Mouse (Mus musculus): ENCODE results near the gene Gm20431. TPM values are rescaled to one million over a fixed set of nuclear protein-coding genes. Genes with fewer than 3 reads are reported as not detected.
A peak's percentile ranks its signal among the peaks of the same experiment; 100 is the strongest.
"Not testable (repeated sequence)": the region's sequence is repeated elsewhere in the genome, so short reads cannot be mapped to it uniquely, and the experiment has no call there.

Gm20431 gene
- total RNA-seq, 2 experiments from 2014 or later, result 38.9 to 50.9 TPM

- DNase-seq (ENCODE audit: low spot score in 2 of 2), result peak; percentile 97 to 98
These were observed 29.5 kb downstream of the Gm20431 start, which contains the start of gene Ube2v1 for GRCm38 (mm10) chr2:167631591-167632448. Gene Ube2v1 (minus strand): TSS chr2:167632095.

GRCm38 (mm10) chr2:167631181-167631590, 30.1 kb downstream of the Gm20431 start:
- DNase-seq (ENCODE audit: low spot score in 2 of 2), result peak in 1 of 2 experiments; percentile 57

- DNase-seq (ENCODE audit: low spot score in 2 of 2), result no peak
These were observed 30.9 kb downstream of the Gm20431 start for GRCm38 (mm10) chr2:167630421-167630820.

DNA sequence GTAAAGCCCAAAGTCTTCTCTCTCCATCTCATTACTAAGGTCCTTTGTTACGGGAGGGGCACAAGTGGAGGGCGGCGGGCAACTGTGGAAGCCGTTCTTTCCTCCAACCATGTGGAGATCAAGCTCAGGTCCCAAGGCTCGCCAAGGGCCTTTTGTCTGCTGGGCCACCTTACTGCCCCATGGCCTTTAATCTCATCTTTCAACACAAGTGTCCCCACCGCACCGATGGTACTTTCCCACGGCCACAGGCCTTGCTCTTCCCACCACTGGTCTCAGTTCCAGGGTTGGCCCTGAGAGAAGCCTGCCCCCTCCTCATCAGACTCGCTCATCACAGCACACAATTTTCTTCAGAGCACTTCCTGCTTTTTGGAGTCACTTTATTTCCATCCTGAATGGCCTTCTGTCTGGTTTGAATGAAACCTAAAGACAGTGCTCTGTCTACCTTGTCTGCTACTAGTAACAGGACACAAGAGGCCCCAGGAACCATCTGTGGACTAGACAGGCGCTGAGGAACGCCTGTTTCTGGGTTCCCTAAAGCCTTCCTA, 31.6 kb downstream of the Gm20431 start:
- DNase-seq (ENCODE audit: low spot score in 2 of 2), result no peak

GRCm38 (mm10) chr2:167628872-167629271, 32.4 kb downstream of the Gm20431 start:
- no peak for DNase-seq (ENCODE audit: low spot score in 2 of 2)

DNA sequence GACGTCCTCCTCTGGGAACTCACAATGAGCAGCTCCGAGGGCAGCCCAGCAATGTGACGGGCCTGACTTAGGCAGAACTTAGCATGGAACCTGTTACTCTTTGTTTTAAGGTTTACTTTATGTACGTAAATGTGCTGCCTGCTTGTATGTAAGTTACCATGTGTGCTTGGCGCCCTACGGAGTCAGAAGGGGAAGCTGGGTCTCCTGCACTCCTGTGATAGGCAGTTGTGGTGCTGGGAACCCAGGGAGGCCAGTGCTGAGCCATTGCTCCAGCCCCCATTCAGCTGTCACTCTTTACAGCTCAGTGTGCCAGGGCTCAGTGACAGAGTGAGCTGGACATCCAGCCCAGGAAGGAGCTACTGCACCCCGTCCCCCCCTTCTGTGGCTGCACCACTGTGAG, 34.3 kb downstream of the Gm20431 start:
- DNase-seq (ENCODE audit: low spot score in 2 of 2), result no peak

DNA sequence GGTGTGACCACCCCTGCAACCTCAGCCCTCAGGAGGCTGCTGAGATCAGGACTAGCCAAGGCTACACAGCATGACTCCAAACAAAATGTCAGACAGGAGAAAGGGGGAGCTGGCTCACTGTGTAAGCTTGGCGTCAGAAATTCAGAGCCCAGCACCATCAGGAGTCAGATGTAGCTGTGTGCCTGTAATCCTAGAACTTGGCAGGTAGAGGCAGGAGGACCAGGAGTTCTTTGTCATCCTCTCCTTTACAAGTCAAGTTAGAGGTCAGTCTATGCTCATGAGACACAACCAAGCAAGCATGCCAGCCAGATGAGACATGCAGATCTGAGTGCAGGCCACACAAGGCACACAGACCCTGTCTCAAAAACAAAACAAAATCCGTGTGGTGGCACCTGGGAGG, 35.6 kb downstream of the Gm20431 start:
- no peak for DNase-seq (ENCODE audit: low spot score in 2 of 2)

GRCm38 (mm10) chr2:167624368-167625075, 36.8 kb downstream of the Gm20431 start:
- no peak for DNase-seq (ENCODE audit: low spot score in 2 of 2)

- DNase-seq (ENCODE audit: low spot score in 2 of 2), result no peak
These were observed 38.3 kb downstream of the Gm20431 start for GRCm38 (mm10) chr2:167622965-167623364.

- no peak for DNase-seq (ENCODE audit: low spot score in 2 of 2)
These were observed 38.9 kb downstream of the Gm20431 start for GRCm38 (mm10) chr2:167622352-167622751.

GRCm38 (mm10) chr2:167621255-167622087, 39.8 kb downstream of the Gm20431 start:
- DNase-seq (ENCODE audit: low spot score in 2 of 2), result no peak

- no peak for DNase-seq (ENCODE audit: low spot score in 2 of 2)
These were observed 43.8 kb downstream of the Gm20431 start for GRCm38 (mm10) chr2:167617472-167617871.

DNA sequence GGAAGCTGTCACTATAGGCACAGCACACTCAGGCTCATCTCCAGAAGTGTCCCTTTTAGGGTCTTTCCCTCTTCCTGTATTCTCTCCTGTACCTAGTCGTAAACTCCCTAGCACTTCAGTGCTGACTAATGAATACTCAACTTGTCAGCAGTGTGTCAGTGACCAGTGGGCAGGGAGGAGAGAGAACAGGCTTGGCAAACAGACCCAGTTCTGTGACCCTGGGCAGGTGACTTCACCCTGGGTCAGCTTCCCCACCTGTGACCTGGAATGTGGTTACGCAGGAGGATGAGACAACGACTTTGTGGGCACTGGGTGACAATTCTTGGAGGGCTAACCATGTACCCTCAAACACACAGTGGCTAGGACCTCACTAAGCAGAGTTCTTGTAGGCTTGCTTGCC, 44.3 kb downstream of the Gm20431 start:
- DNase-seq (ENCODE audit: low spot score in 2 of 2), result no peak

GRCm38 (mm10) chr2:167613335-167613734, 48.0 kb downstream of the Gm20431 start:
- not testable (repeated sequence) for DNase-seq (ENCODE audit: low spot score in 2 of 2)

- no peak for DNase-seq (ENCODE audit: low spot score in 2 of 2)
These were observed 49.2 kb downstream of the Gm20431 start for GRCm38 (mm10) chr2:167612122-167612521.

- no peak for DNase-seq (ENCODE audit: low spot score in 2 of 2)
These were observed 50.0 kb downstream of the Gm20431 start for GRCm38 (mm10) chr2:167611287-167611686.

GRCm38 (mm10) chr2:167606745-167607123, 54.6 kb downstream of the Gm20431 start:
- no peak for DNase-seq (ENCODE audit: low spot score in 2 of 2)

- no peak for DNase-seq (ENCODE audit: low spot score in 2 of 2)
These were observed 55.2 kb downstream of the Gm20431 start for GRCm38 (mm10) chr2:167605817-167606744.

DNA sequence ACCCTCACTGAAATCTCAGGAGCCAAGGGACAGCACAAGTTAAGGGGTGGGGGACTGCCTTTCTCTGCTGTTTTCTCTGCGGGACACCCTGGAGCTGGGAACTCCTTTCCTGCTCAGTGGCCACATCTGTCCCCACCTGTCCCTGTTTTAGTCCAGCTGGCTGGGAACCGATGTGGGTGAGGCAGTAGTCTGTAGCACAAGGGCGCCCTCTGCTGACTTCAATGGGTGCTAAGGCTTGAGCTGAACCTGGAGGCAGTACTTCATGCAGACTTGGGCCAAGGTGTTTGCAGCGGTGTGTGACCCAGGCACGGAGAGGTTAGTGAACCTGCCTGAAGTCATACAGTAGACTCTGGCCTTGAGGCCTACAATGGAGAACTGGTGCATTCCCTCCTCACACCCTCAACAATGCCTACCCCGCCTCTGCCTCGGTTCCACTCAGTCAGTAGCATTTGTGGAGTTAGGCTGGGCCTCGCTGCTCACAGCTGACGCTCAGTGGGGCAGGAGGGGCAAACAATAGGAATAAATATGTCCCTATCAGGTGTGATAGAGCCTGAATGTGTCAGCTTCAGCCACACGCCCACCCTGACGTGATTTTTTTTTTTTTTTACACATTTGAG, 56.0 kb downstream of the Gm20431 start:
- peak; percentile 79 to 85 for DNase-seq (ENCODE audit: low spot score in 2 of 2)

All from layer of hippocampus, postnatal 14 days (tissue).